10 mouse cellular contexts compared by ENCODE assay signal in genomic region chr7:37568811-37569500, GRCm38 (mm10).
A peak's percentile ranks its signal among the peaks of the same experiment; 100 is the strongest.
DNase-seq lines count a peak whose midpoint lies in the region; ATAC-seq lines count a peak whose summit lies in the region.
"Had no signal": no experiment of that assay in that cellular context is flagged by ENCODE, and none has a peak within 500 bp of the region (broad histone marks: within the 10 kb centered on the region; RNA-seq: fewer than 3 reads in every experiment).

No protein-coding gene starts in this region.

- peak; percentile 47; the same call in 1 of the 2 replicates for ATAC-seq in kidney, embryonic 15.5 days (replicated peaks; ENCODE audit: low FRiP score)
- ATAC-seq in CD4-positive, CD25-positive, alpha-beta regulatory T cell, adult 4 months: peak; percentile 43

- H3K36me3 ChIP-seq in kidney, embryonic 15.5 days: no peaks in the 10 kb centered on the region

- H3K27ac ChIP-seq in kidney, embryonic 15.5 days: 0 out of 2 replicates have a peak overlapping the region, but pooled peaks have one; percentile 6

- no peak overlapping the region for H3K4me2 ChIP-seq in kidney, embryonic 15.5 days

- WGBS in kidney, embryonic 15.5 days: 77% methylated on average over 31 of the region's 31 CpGs

- DNase-seq in kidney, adult 9 months: no peak
- peak; percentile 75 for DNase-seq in ZHBTc4 (ENCODE audit: low read depth, low spot score)
- peak; percentile 23 for DNase-seq in naive thymus-derived CD4-positive, alpha-beta T cell, adult 2 months (ENCODE audit: low read depth)
- DNase-seq in frontal cortex, postnatal 36 days (ENCODE audit: low spot score in 2 of 2): no peak
- no peak for DNase-seq in liver
- DNase-seq: cerebellum, adult 11 months; kidney, adult 11 months had no signal

- H3K4me3 ChIP-seq in kidney, embryonic 15.5 days (replicated peaks): no peak overlapping the region
- H3K4me3 ChIP-seq: myocyte had no signal

- H3K9ac ChIP-seq in kidney, embryonic 15.5 days: no peak overlapping the region

- no peaks in the 10 kb centered on the region for H3K27me3 ChIP-seq in kidney, embryonic 15.5 days

- peaks cover 29% of the 10 kb centered on the region for H3K4me1 ChIP-seq in kidney, embryonic 15.5 days

- no peaks in the 10 kb centered on the region for H3K9me3 ChIP-seq in kidney, embryonic 15.5 days (replicated peaks)

Comparison
In these comparisons a context has a peak if more than half of its experiments do, and no peak if none do; other contexts are left out.
1. DNase-seq: peak in ZHBTc4 (single experiment) and naive thymus-derived CD4-positive, alpha-beta T cell, adult 2 months (single experiment); none in kidney, adult 9 months (single experiment), frontal cortex, postnatal 36 days (0 of 2) and liver (single experiment).